Mouse (Mus musculus): ENCODE data around the gene Sh3bgrl2.

Gene Sh3bgrl2

DNA sequence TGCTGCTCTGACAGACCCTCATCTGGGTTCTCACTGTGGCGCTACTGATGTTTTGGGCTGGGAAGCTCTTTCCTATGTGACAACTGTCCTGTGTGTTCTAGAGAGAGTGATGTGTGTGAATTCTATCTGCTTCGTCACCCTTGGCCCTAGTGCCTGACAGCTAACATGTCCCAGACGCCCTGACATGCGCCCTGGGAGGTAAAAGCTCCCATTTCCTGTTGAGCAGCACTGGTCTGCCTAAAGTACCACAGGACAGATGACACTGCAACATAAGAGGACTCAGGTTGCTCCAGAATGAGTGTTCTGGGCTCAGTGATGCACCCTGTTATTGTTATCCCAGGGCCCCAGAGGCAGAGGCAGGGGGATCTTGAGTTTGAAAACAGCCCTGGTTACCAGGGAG is 12.5 kb downstream of the Sh3bgrl2 start:
- in situ Hi-C loops (cut with MboI) = no loop called here

DNA sequence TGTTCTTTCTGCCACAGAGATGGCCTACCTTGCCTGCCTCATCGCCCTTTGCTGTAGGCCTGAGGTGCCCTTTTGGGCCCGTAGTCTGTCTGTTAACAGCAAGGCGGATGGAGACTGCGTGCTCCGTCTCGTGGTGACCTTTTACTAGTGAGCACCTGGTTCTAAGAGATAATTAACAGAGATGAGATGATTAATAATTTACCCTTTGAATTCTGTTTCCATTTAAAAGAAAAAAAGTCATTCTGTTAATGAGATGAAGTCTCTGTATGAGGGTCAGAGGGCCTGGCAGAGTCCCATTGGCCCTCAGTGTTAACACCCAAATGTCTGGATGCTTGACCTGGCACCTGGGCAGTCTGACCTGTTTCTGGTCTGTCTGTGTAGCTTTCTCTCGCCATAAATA is 14.8 kb downstream of the Sh3bgrl2 start:
- in situ Hi-C loops (cut with MboI) = no loop called here

DNA sequence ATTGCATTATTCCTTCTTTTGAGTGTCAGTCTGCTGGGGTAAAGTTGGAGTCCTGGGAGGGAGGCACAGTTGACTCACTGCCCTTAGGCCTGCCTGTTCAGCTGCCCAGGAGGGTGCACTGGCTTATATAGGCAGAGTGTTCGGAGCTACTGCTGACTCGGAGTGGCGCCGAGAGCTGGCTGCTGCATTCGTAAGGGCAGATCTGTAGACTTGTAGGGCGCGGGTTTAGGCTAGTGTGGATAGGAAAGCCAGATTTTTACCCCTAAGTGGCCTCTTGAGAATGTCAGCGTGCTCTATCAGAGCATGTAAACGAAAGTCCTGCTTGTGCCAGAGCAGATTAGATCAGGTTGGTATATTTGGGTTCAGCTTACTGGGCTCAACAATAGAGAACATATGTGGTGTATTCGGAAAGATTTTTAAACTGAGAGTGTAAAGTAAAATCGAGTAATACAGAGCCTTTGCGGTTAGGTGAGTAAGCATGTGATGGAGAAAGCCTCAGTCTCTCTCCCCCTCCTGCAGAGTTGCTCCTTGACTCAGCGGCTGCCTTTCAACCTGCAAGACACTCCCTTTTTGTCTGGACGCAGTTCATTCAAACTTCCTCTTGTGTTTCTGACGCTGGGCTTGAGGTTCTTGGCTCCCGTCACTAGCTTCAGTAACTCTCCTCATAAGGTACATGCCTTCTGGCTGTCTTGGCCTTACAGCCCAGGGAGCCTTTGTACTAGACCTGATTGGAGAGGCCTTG is 15.9 kb downstream of the Sh3bgrl2 start:
- in situ Hi-C loops (cut with MboI) = no loop called here

DNA sequence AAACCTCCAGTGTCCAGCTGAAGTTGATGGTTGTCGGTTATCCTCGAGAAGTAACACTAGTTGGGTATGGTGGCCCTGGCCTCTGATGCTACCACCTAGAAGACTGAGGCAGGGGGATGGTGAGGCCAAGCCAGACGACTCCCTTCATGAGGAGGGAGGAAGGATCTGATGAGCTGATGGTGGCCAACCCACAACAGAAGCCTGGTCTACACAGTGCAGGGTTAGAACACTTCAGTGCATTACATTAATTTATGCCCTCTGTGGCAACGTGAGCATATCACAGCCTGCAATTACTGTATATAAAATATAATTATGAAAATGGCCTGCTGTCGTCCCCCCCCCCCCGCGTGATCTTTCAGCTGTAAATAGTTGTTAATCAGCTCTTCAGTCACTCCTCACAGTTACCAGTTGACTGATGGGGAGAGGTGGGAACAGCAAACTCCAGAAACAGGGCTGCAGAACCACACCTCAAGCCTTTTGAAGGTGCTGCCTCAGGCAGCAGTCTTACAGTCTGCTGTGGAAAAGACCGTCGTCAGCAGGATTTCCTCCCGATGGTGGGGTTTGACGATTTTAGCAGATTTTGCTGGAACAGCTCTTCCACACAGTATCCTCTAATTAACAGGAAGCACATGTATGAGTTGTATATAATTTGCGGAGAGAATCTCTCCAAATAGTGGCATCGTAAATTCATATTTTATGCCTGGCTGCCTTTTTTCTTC is 17.0 kb downstream of the Sh3bgrl2 start:
- in situ Hi-C loops (cut with MboI) = no loop called here

DNA sequence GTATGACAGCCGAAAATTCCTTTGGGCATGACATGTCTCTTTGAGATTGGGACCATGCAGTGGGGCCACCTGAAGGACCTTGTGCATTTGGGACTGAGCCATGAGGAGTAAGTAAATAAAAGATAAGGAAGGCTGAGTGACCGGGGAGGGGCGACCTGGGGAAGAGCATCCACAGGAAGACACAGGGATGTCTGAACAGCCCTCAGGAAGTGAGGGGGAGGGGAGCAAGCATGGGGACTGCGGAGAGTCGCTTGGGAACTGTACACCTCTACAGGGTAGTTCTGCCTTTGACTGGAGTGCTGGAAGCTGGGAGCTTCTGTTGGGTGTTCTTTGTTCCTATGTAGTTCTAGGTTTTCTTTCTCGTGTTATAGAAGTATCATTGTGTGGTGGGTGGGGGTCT is 18.0 kb downstream of the Sh3bgrl2 start:
- in situ Hi-C loops (cut with MboI) = no loop called here

DNA sequence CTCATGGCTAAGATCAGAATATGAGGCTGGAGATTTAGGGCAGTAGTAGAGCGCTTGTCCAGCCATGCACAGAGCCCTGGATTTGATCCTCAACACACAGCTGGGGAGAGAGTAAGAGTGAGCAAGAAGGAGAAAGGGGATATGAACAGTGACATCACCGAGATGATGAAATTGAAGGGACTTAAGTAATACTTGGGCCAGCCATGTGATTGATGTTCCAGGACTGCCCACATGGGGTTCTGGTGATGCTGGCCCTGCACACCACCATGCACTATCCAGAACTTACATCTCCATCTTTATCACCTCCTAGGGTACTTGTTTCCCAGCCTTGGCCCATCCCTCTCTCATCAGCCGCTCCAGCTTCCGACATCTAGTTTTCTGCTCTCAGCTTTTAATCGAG is 20.0 kb downstream of the Sh3bgrl2 start:
- in situ Hi-C loops (cut with MboI) = no loop called here

DNA sequence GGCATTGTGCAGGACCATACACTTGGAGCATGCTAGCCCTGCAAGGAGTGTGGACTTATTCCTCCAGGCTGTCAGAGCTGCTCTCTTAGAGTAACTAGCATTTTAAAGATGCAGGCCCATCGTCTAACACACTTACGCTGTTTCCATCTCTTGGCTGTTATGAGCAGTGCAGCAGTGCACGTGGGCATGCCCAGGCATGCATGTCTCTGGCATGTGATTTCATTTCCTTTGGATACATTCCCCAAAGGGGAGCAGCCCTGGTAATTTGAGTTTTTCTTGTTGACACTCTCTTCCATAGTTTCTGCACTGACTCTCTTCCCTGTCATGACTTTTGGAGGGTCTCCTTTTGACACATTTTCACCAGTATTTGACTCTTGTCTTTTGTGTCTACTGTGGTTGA is 20.8 kb downstream of the Sh3bgrl2 start:
- in situ Hi-C loops (cut with MboI) = no loop called here

DNA sequence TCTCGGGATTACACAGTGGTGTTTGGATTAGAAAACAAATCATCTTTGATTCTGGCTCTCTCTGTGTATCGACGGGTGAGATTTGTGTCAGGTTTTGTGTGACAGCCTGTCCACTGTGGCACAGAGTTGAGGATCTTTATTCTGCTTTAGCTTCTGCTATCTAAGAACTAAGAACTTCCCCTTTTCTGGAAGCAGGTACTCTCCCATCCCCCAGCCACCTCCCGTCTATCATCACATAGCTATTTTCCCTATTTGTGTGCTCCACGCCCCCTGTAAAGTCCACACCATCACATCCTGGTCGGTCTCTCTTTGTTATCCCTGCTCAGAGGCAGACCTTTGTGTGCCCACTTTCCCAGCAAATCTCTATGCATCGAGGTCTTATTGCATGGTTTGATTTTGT is 21.8 kb downstream of the Sh3bgrl2 start:
- in situ Hi-C loops (cut with MboI) = no loop called here

DNA sequence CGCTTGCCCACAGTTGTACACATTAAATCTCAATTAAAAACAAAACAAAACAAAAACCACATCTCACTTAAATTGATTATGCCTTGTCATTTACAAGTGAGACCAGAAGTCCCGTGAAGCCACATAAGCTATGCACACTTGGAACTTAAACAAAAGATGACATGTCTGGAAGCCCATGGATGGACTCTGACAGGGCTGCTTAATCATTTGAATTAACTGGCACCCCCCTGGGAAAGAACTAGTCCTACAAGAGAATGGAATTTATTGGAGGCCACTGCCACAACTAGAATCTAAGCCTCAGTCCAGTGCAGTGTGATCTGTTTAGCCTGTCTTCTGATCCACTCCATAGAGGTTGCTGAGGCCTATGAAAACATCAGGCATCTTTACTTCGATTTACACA is 23.2 kb downstream of the Sh3bgrl2 start:
- in situ Hi-C loops (cut with MboI) = no loop called here

DNA sequence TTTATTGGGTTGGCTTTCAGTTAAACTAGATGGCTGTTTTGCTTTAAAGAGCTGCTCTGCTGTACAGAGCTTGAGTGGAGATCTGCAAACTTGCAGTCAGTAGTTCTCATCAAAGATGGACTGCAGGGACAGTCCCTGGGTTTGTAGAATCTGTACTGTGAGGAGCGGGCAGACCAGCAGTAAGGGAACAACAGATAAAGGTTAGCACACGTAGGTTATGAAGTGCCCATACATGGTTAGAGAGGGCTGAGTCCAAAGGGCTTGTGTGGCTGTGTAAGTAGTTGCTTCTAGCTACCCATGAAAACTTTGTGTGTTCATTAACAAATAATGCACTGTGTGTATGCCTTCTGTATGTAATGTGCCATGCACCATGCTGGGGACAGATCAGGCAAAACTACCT is 24.2 kb downstream of the Sh3bgrl2 start:
- in situ Hi-C loops (cut with MboI) = no loop called here

DNA sequence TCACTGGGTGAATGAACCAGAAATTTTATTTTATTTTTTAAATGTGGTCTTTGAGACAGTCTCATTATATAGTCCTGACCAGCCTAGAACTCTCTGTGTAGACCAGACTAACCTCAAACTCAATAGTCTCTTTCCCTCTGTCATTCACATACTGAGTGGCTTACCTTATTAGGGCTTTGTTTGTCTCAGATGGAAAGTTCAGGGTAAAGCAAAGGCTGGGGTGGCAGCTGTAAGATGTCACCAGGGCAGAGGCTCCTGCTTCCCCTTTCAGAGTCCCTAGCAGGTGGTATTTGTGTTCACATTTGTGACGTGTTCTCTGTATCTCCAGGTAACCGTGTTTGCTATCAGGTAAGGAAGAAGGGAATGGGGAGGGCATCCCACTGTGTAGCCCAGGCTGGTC is 24.7 kb downstream of the Sh3bgrl2 start:
- in situ Hi-C loops (cut with MboI) = no loop called here

DNA sequence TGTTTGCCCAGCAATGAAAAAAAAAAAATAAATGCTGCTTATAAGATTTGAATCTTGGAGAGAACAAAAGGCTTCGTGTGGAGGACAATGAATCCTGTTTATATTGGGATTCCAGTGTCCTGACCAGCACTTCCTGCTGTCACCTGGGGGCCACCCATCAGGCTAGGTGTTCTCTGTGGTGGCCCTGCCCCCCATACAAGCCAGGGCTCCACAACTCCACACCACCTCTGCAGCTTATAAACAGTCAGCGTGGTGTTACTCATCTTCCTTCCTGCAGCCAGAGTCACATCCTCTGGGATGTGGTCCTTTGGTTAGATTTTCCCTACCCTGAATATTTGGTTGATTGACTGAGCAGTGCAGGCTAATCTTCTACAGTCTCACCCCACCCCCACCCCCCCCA is 25.5 kb downstream of the Sh3bgrl2 start:
- in situ Hi-C loops (cut with MboI) = no loop called here

DNA sequence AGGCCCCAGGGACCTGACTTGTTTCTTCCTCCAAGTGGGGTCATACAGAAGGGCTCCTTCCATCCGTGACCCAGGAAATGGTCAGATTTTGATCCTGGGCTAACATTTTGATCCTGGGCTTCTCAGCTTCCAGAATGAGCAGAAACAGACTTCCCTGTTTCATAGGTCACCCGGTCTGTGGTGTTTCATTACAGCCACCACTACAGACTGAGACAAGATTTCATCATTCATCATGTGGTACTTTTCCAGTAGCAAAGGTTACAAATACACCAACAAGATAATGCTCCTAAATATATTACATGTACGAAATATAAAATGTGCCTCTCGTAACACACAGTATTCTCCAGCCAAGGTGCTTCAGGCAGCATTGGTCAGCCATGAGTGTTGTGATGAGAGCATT is 27.3 kb downstream of the Sh3bgrl2 start:
- in situ Hi-C loops (cut with MboI) = no loop called here

DNA sequence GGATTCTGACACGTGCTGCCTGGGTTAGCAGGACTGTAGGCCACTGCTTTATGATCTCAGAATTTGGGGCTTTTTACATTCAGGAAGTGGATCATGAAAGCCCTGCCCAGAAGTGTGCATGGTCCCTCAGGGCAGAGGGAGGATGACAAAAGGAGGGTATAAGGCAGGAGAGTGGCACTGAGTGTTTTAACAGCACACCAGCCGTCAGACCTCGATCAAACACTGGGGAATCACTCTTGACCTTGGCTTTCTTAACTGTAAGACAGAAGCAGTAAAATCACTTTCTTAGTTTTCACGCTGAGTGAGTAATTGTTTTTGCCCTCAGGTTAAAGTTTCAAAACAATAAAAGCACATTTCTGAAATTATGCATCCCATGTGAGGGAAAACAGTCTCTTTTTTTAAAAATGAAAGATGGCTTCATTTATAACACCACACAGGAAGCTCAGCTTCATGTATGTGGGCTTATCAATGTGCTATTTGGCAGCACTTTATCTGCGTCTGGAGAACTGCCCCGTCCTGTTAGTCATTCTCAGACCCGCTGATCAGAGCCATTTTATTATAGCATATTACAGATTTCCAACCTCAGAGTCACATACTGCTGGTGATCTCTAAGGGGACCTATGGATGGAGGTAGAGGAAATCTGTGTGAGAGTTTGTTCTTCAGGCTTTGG is 28.0 kb downstream of the Sh3bgrl2 start:
- in situ Hi-C loops (cut with MboI) = no loop called here

DNA sequence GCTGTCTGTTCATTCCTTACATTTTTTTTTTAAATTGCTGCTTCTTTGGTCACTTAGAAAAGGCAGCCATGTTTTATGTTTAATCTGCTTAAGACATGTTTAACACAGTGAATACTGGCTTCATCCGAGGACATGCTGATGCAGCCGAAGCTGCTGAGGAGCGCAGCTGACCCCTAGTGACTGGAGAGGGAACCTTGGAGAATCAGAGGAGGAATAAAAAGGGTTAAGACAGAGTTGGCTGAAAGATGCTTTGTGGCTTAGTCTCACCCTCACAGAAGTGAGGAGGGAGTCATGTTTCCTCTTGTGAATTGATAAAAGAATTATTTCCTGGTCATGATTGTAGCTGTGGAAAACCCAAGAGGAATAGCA is 28.5 kb downstream of the Sh3bgrl2 start:
- in situ Hi-C loops (cut with MboI) = no loop called here

DNA sequence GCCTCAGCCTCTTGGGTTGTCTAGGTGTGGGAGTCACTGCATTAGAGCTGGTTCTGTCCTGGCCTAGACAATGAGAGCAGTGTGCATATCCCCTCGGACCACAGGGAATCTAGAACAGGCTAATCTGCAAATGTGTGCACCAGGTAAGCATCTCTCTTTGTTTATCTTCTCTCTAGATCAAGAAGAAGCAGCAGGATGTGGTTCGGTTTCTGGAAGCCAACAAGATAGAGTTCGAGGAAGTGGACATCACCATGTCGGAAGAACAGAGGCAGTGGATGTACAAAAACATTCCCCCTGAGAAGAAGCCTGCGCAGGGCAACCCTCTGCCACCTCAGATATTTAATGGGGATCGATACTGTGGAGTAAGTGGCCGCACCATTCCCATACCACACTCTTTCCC is 29.1 kb downstream of the Sh3bgrl2 start:
- in situ Hi-C loops (cut with MboI) = no loop called here

DNA sequence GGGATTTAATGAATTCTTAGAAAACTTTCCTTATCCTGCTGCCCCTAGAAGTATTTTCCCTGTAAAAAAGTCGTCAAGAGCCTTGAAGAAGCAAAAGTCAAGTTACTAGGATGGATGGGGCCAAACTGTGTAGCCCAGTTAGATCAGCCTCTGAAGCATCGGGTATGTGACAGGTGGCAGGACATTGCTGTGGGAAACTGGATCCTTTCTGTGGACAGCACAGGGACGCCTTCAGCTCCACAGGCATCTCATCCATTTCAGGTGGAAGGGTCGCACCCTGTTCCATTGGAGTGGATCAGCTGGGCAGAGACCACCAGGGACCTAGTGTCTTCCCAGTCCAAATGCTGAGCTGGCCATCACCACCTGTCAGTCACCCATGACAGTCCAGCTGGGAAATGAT is 30.9 kb downstream of the Sh3bgrl2 start:
- in situ Hi-C loops (cut with MboI) = no loop called here

DNA sequence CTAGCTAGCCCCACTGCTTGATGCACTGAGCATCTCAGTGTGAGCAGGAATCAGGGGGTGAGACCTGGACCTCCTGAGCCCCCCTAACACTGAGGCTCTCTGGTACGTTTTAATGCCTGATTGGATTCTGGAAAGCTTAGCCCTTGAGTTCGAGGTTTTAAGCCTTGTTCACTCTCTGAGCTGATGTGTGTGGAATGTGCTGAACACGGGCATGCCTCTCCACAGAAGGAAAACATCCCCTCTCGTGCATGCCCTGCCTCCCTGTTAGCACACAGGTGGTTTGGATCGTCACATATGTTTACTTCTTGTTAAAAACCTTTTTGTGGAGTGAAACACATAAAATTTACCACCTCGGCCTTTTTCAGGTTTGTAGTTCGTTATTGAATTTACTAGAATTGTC is 34.6 kb downstream of the Sh3bgrl2 start:
- in situ Hi-C loops (cut with MboI) = no loop called here

DNA sequence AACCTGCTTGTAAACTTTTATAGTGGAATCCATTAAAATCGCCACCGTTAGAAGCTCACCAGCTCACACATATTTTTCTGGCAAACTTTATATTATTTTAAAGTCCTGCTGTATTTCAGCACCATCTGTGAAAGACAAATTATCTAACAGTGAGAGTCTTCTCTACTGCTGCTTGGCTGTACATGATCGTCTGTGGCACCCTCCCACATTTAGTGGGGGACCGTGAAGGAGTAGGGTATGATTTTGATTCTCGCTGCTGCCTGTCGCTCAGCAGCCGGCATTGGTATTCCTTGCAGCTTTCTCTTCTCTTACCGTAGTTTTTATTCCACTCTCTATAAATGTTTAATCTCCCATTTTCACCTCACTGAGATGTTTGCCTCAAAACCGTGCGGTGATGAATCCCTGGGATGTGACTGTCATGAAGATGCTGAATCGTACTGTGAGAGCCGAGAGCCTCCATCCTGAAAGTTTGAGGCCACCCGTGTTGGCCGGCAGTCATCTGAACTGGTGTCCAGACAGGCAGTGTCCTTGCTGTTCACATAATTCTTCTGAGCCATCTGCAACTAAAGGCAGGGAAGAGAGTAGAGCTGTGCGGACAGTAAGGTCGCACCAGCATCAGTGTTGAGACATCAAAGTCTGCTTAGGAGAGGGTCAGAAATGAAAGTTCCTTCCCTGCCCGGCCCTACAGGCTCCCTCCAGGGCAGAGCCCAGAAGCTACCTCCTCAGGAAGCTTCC is 38.4 kb downstream of the Sh3bgrl2 start:
- in situ Hi-C loops (cut with MboI) = no loop called here

DNA sequence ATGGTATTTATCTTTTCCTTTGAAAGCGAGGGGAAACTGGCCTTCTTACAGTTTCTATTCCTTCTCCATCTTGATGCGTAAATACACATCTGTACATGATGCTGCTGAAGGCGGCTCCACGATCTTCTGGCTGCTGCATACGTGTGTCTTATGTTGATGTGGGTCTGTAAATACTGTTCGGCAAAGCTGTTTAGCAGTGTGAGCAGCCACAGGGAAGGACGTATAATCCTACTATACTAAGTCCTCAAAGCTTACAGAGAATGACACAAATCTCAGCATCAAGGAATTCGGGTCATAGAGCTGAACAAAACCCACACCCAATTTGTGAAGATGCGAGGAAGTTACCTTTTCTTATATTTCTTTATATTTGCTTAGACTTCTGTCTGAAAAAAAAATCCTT is 39.0 kb downstream of the Sh3bgrl2 start:
- in situ Hi-C loops (cut with MboI) = no loop called here

DNA sequence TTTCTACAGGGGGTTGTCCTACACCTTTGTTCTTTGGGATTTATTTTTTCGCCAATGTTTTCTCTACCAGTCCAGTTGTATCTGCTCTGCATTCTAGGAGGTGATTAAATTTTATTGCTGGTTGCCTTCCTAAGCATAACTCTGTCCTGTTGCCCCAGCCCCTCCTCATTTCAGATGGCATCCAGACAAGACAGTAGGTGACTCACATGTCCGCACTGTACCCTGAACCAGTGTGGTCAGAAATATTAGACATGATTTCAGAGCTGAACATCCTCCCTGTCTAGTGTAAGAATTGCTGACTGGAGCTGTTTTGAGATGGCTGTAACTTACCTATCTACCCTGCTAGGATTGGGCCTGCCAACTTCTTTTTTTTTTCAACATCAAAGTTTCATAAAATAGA is 40.9 kb downstream of the Sh3bgrl2 start:
- in situ Hi-C loops (cut with MboI) = no loop called here

DNA sequence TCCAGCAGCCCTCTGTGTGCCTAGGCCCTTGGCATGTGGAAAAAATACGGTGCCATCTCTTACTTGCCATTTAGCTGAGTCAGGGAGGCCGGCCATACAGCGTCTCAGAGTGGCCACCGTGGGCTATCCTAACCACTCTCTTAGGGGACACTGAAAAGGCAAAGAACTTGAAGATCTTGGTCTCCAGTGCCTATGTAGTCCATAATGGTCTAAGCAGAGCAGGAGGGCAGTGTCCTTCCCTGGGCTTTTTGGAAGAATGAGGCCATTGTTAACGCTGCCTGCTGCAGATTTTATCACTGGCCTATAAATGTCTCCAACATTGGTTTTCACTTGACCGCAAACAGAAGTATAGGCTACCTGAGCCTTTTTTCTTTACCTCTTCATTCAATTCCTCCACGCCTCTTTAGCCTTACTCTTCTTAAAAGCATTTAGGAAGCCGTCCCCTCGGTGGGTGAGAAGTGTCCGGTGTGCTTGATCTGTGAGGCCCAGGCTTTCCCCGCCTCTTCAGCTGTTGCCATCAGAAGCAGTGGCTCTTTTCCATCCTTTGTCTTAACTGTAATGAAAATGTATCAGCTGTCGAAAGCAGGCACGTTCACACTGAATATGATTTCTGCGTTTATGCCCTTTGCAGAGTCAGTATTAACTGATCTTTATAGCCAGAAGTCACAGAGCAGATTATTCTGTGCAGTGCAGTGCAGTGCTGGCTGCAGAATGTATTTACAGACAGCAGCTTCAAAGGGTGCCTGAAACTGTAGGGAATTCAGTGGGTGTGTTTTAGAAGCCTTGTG is 41.7 kb downstream of the Sh3bgrl2 start:
- in situ Hi-C loops (cut with MboI) = no loop called here

Measured in mature B cell (primary cell).